Mouse (Mus musculus) B cell, adult (primary cell): ENCODE results near the gene Actl11. TPM values are rescaled to one million over a fixed set of nuclear protein-coding genes. Genes with fewer than 3 reads are reported as not detected.

Experiments used
- total RNA-seq: library from RNA; stranded (reverse); gene quantifications from 4 replicates; pipeline ENCODE4 v1.2.4, GENCODE M21; 2023; ENCODE audit not compliant: inconsistent age

Gene Actl11
- not detected in 4 replicates for total RNA-seq

DNA sequence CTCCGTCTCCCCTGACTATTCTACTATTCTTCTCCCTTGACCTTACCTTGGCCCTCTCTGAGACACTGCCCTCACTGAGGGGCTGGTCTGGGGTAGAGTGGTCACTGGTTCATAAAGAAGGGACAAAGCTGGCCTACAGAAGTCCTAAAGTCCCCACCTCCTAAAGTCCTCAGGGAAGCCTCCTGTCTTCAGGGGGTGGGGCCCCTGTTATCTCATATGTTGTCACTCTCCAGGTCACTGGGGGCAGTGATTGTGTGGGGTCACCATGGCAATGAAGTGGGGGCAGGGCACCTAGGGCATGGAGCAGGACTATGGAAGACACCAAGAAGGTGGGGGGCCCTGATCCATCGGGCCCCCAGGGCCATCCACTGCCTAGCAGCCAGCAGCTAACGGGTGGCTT lies at the start of gene Actl11:
TSS of gene Actl11 (plus strand) at position 301 of the 400 bp plus-strand sequence.

DNA sequence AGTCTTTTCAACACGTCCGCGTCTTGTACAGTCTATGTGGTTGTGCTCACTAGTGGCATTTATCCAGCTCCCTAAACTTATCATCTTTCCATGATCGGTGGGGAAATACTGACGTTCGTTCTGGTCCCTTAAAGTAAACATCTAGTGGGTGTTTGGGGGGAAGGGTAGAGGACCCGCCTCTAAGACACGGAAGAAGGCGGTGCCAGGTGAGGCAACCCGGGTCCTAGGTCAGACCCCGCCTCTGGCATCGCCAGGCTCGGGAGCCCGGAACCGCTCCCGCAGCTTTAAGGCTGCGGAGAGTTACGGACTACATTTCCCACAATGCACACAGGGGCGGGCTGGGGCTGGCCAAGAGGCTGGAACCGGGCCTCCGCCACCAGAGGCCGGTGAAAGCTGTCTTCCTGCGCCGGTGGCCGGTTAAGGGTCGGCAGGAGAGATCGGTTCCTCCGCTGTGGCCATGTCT lies 40.4 kb upstream of the Actl11 start, which contains the start of gene Mon1a:
TSS of gene Mon1a (plus strand) at position 348 of the 463 bp plus-strand sequence.

DNA sequence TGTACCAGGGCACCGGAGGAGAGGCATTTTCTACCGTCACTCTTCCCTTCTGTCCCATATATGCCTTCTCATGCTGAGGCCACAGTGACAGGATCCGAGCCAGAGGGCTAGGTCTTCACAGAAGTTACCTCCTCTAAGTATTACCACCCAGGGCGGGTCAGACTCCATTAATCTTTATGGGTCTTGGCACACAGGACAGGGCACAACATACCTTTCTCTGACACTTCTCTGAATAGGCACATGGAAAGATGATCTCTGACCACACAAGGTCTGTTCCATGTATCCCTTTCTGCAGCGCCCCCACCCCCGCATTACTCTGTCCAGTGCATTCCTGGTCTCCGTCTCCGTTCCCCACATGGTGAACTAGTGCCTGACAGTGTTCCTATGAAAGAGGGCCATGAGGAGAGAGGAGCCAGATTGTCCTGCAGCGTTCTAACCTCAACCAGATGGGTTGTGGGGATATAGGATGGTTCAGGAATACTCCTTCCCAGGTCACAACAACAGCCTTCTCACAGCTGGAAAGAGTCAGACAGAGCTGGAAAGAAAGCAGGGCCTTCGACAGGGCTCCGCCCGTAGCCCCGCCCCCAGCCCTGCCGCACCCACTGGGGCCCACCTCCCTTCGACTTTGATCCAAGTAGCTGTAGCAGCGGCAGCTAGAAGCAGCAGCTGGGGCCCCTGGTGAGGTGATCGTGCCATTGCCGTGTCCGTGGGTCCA lies 21.9 kb upstream of the Actl11 start, which contains the start of gene Mst1r:
TSS of gene Mst1r (plus strand) at position 622 of the 715 bp plus-strand sequence.

DNA sequence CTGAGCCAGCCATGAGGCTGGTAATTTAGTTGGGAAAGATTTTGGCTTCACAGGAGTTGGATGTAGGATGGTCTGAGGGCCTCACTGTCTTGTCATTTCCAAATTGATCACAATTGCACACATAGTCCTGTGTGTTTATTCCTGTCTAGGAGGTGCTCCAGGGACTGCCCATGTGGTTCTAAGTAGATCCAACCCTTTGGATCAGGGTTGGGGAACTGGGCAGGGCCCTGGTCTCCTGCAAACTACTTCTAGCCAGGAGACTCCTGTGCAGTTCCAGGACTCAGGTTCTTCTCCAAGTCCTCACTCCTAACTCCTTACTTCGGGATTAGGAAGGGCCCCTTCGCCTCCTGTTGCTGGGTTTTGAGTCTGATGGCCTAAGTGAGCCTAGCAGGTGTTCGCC lies 7.1 kb downstream of the Actl11 start, which contains the start of gene Camkv:
TSS of gene Camkv (plus strand) at position 301 of the 400 bp plus-strand sequence.

DNA sequence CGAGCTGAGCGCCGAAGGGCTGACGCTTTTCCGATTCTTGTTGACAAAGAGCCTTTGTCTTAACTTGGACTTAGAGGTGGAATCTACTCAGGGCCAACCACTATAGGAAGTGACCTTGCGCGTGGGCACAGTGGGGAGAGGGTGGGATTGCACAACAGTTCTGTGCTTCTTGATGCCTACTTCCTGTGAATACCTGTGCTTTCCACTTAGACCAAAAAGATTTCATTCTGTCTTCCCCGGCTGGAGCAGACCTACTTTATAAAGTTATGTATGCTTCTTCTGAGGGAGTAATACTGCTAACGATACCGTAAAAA lies 21.6 kb downstream of the Actl11 start, which contains the start of gene Traip:
TSS of gene Traip (plus strand) at position 215 of the 314 bp plus-strand sequence.

DNA sequence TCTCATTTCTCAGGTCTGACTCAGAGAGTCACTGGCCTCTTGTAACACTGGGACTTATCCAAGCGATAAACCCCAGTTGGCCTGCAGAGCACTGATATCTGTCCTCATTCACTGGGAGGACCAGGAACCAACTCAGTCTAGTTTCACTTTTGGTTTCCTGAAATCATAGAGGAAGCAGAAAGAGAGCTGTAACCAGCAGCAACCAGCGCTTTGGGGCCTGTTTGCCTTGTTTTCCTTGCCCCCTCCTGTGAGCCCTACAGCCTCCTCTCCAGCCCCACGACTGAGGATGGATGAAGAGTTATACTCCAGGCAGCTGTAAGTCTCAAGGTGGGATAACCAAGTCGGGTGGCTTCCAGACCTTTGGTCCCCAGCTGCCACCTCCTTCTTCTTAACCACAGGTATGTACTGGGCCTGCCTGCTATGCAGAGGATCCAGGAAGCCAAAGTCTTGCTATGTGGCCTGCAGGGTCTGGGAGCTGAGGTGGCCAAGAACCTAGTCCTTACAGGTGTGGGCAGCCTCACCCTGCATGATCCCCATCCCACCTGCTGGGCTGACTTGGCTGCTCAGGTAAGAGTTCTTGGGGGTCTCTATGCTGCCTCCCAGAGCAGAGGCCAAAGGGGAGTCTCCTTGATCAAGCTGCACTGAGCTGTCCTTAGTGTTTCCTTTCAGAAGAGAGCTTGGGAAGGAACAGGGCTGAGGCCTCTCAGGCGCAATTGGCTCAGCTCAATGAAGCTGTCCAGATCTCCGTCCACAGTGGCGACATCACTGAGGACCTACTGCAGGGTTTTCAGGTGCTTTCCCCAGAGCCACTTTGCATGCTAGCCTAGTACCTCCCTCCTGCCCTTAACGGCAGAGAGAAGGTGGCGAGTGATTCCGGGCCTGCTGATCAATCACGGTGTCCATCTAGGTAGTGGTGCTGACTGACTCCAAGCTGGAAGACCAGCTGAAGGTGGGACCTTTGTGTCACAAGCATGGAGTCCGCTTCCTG lies 47.4 kb downstream of the Actl11 start, which contains the start of gene Uba7:
TSS of gene Uba7 (plus strand) at position 107 of the 988 bp plus-strand sequence.

Other genes starting within 250 kb of the Actl11 start
- gene Gnat1, start 248.8 kb upstream of the Actl11 start, total RNA-seq, result 0.51 to 3.0 TPM (median 1.1 TPM) in 3 of 4 replicates, not detected in the other
- 1.2 TPM in 1 of 4 replicates, not detected in the others for gene Sema3f, start 218.0 kb upstream of the Actl11 start, total RNA-seq
- gene Rbm5, start 157.5 kb upstream of the Actl11 start, total RNA-seq, result 286 to 321 TPM (median 308 TPM) in 4 replicates
- gene Rbm6, start 55.2 kb upstream of the Actl11 start, total RNA-seq, result 105 to 119 TPM (median 118 TPM) in 4 replicates
- gene Mon1a, start 40.3 kb upstream of the Actl11 start, total RNA-seq, result 13.3 to 16.8 TPM (median 15.5 TPM) in 4 replicates
- gene Mst1r, start 21.6 kb upstream of the Actl11 start, total RNA-seq, result 0.09 to 0.67 TPM (median 0.62 TPM) in 4 replicates
- not detected in 4 replicates for gene Camkv, start 7.2 kb downstream of the Actl11 start, total RNA-seq
- gene Traip, start 21.7 kb downstream of the Actl11 start, total RNA-seq, result 5.7 to 9.6 TPM (median 7.8 TPM) in 4 replicates
- 177 to 208 TPM (median 186 TPM) in 4 replicates for gene Uba7, start 47.0 kb downstream of the Actl11 start, total RNA-seq
- 0.39 to 0.66 TPM in 2 of 4 replicates, not detected in the others for gene Gm20661, start 54.6 kb downstream of the Actl11 start, total RNA-seq
- gene Inka1, start 57.4 kb downstream of the Actl11 start, total RNA-seq, result 1.1 to 3.4 TPM (median 2.3 TPM) in 4 replicates
- 0.61 TPM in 1 of 4 replicates, not detected in the others for gene Cdhr4, start 64.0 kb downstream of the Actl11 start, total RNA-seq
- 1.6 to 4.2 TPM in 2 of 4 replicates, not detected in the others for gene Gm20662, start 67.9 kb downstream of the Actl11 start, total RNA-seq
- 120 to 135 TPM (median 126 TPM) in 4 replicates for gene Ip6k1, start 74.0 kb downstream of the Actl11 start, total RNA-seq
- gene Gmppb, start 120.8 kb downstream of the Actl11 start, total RNA-seq, result 40.8 to 50.5 TPM (median 49.4 TPM) in 4 replicates
- gene Amigo3, start 124.7 kb downstream of the Actl11 start, total RNA-seq, result 12.8 to 17.4 TPM (median 16.1 TPM) in 4 replicates
- 0.24 to 0.61 TPM in 2 of 4 replicates, not detected in the others for gene Mst1, start 152.0 kb downstream of the Actl11 start, total RNA-seq
- 221 to 235 TPM (median 235 TPM) in 4 replicates for gene Rnf123, start 154.9 kb downstream of the Actl11 start, total RNA-seq
- gene Apeh, start 166.1 kb downstream of the Actl11 start, total RNA-seq, result 132 to 156 TPM (median 150 TPM) in 4 replicates